Mouse (Mus musculus): ENCODE measurements around the gene Fastkd2. TPM values are rescaled to one million over a fixed set of nuclear protein-coding genes. Genes with fewer than 3 reads are reported as not detected.

The Fastkd2 gene
- polyA plus RNA-seq (2012; rRNA removed) (5.1 and 8.2 TPM in 2 replicates), polyA plus RNA-seq (2014; fragmentation: Nextera tagmentation; extraction: Ambion mirVana) (42.7 and 49.4 TPM in 2 replicates)

GRCm38 (mm10) chr1:63730240-63730771, at the start of gene Fastkd2, which contains the start of gene Mdh1b:
Fastkd2 (plus strand) TSS chr1:63730614.
Mdh1b (minus strand) TSS chr1:63730318.
- Histone ChIP-seq H3K27ac (no peak within 1 kb of the TSS), H3K9me3 (ENCODE audit: control insufficient read depth, low read length) (no peaks in the 10 kb centered on the region), H3K9ac (replicated peaks) (peak within 1 kb of the TSS; percentile 76), H3K4me1 (replicated peaks; ENCODE audit: control insufficient read depth in 2 of 2, insufficient read depth in 2 of 2, low read length in 1 of 2) (peaks cover 4 to 15% of the 10 kb centered on the region in 2 experiments), H3K4me3 (ENCODE audit: insufficient read depth in 1 of 2, low read depth in 2 of 2, low read length in 2 of 2) (peak within 1 kb of the TSS; percentile 75 to 94), H3K27me3 (ENCODE audit: control insufficient read depth, insufficient read depth, low read length) (no peaks in the 10 kb centered on the region), H3K36me3 (replicated peaks; ENCODE audit: control insufficient read depth, insufficient read depth, low read depth) (no peaks in the 10 kb centered on the region), H3K4me2 (ENCODE audit: low read depth) (peak within 1 kb of the TSS; percentile 63)
- DNase-seq (ENCODE audit: low read depth in 3 of 3, low spot score in 3 of 3) (peak; percentile 74 to 79 (median 78)), ATAC-seq (ENCODE audit: insufficient read depth) (peak; percentile 93)
- WGBS (ENCODE audit: insufficient replicate concordance): under 1% methylated on average over 31 of the region's 31 CpGs
- TF ChIP-seq EP300 (IDR thresholded peaks at IDR 0.05; ENCODE audit: low read depth) (peak; percentile 16; the same call in 1 of the 2 replicates), CTCF (IDR thresholded peaks at IDR 0.05; ENCODE audit: low read depth) (0 out of 2 replicates have a peak, but pooled peaks have one; percentile 14)

GRCm38 (mm10) chr1:63686827-63687226, 43.6 kb upstream of the Fastkd2 start, which contains the start of gene Dytn:
Dytn (minus strand) TSS chr1:63686927.
- Histone ChIP-seq H3K9ac (replicated peaks) (no peak within 1 kb of the TSS), H3K4me1 (replicated peaks; ENCODE audit: control insufficient read depth in 2 of 2, insufficient read depth in 2 of 2, low read length in 1 of 2) (no peaks in the 10 kb centered on the region), H3K4me2 (ENCODE audit: low read depth) (no peak within 1 kb of the TSS), H3K36me3 (replicated peaks; ENCODE audit: control insufficient read depth, insufficient read depth, low read depth) (no peaks in the 10 kb centered on the region), H3K4me3 (ENCODE audit: insufficient read depth in 1 of 2, low read depth in 2 of 2, low read length in 2 of 2) (no peak within 1 kb of the TSS), H3K27ac (no peak within 1 kb of the TSS), H3K27me3 (ENCODE audit: control insufficient read depth, insufficient read depth, low read length) (no peaks in the 10 kb centered on the region), H3K9me3 (ENCODE audit: control insufficient read depth, low read length) (no peaks in the 10 kb centered on the region)
- ATAC-seq (ENCODE audit: insufficient read depth) (no peak), DNase-seq (ENCODE audit: low read depth in 3 of 3, low spot score in 3 of 3) (no peak)
- 62% methylated on average over 4 of the region's 4 CpGs for WGBS (ENCODE audit: insufficient replicate concordance)
- TF ChIP-seq CTCF (IDR thresholded peaks at IDR 0.05; ENCODE audit: low read depth) (no peak), EP300 (IDR thresholded peaks at IDR 0.05; ENCODE audit: low read depth) (no peak)

DNA sequence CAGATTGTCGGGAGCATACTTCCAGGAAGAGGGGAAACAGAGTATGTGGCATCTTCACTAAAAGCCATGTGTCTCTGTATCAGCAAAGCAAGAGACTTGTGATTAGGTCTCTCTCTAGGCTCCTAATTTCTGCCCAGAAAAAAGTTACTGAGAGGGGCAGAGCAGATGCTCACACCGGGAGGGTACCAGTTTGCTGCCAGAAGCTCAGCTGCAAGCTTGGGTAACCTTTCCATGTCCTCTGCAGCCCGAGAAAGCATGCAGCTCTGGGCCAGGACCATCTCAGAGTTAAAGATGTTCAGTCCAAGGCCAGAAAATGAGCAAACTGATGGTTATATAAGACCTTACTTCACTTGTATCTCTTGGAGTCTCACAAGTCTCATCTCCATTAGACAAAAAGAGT, 33.6 kb upstream of the Fastkd2 start:
- ATAC-seq (ENCODE audit: insufficient read depth) (no peak), DNase-seq (ENCODE audit: low read depth in 3 of 3, low spot score in 3 of 3) (no peak)
- H3K9ac ChIP-seq (replicated peaks): no peak overlapping the region
- H3K9me3 ChIP-seq (ENCODE audit: control insufficient read depth, low read length): no peaks in the 10 kb centered on the region
- TF ChIP-seq CTCF (IDR thresholded peaks at IDR 0.05; ENCODE audit: low read depth) (no peak), EP300 (IDR thresholded peaks at IDR 0.05; ENCODE audit: low read depth) (no peak)
- H3K27ac ChIP-seq: no peak overlapping the region
- H3K27me3 ChIP-seq (ENCODE audit: control insufficient read depth, insufficient read depth, low read length): no peaks in the 10 kb centered on the region
- WGBS (ENCODE audit: insufficient replicate concordance): 55% methylated on average over 3 of the region's 3 CpGs
- H3K4me2 ChIP-seq (ENCODE audit: low read depth): no peak overlapping the region
- no peaks in the 10 kb centered on the region for H3K4me1 ChIP-seq (replicated peaks; ENCODE audit: control insufficient read depth in 2 of 2, insufficient read depth in 2 of 2, low read length in 1 of 2)
- no peaks in the 10 kb centered on the region for H3K36me3 ChIP-seq (replicated peaks; ENCODE audit: control insufficient read depth, insufficient read depth, low read depth)
- H3K4me3 ChIP-seq (ENCODE audit: insufficient read depth in 1 of 2, low read depth in 2 of 2, low read length in 2 of 2): no peak overlapping the region

DNA sequence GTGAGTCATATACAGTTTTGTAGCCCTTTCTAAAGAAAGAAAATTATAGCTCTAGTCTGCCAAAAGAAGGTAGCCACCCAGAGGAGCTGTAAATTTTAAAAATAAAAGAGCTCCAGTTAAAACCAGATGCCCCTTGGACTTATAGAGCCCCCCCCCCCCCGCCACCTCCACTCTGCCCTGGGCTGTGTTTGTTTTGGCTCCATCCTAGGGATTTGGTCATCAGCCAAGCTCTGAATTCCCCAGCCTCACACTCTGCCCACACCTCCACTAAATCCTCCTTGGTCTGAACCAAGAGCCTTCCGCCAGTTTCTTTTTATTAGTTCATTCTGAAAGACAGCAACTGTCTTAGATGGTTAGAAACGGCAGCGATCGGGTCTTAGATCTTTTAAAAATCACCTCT, 24.7 kb upstream of the Fastkd2 start:
- WGBS (ENCODE audit: insufficient replicate concordance): 58% methylated on average over 5 of the region's 5 CpGs
- Histone ChIP-seq H3K9ac (replicated peaks) (no peak overlapping the region), H3K4me1 (replicated peaks; ENCODE audit: control insufficient read depth in 2 of 2, insufficient read depth in 2 of 2, low read length in 1 of 2) (0 out of 4 replicates have a peak, but pooled peaks cover 0 to 2% of the 10 kb centered on the region in 2 experiments), H3K36me3 (replicated peaks; ENCODE audit: control insufficient read depth, insufficient read depth, low read depth) (no peaks in the 10 kb centered on the region), H3K4me3 (ENCODE audit: insufficient read depth in 1 of 2, low read depth in 2 of 2, low read length in 2 of 2) (no peak overlapping the region), H3K4me2 (ENCODE audit: low read depth) (no peak overlapping the region), H3K27ac (no peak overlapping the region), H3K9me3 (ENCODE audit: control insufficient read depth, low read length) (no peaks in the 10 kb centered on the region), H3K27me3 (ENCODE audit: control insufficient read depth, insufficient read depth, low read length) (no peaks in the 10 kb centered on the region)
- ATAC-seq (ENCODE audit: insufficient read depth): no peak
- DNase-seq (ENCODE audit: low read depth in 3 of 3, low spot score in 3 of 3): no peak
- TF ChIP-seq CTCF (IDR thresholded peaks at IDR 0.05; ENCODE audit: low read depth) (no peak), EP300 (IDR thresholded peaks at IDR 0.05; ENCODE audit: low read depth) (no peak)

GRCm38 (mm10) chr1:63708876-63709275, 21.5 kb upstream of the Fastkd2 start:
- H3K27ac ChIP-seq: no peak overlapping the region
- H3K4me2 ChIP-seq (ENCODE audit: low read depth): no peak overlapping the region
- H3K4me3 ChIP-seq (ENCODE audit: insufficient read depth in 1 of 2, low read depth in 2 of 2, low read length in 2 of 2): no peak overlapping the region
- DNase-seq (ENCODE audit: low read depth in 3 of 3, low spot score in 3 of 3): no peak
- TF ChIP-seq CTCF (IDR thresholded peaks at IDR 0.05; ENCODE audit: low read depth): no peak
- TF ChIP-seq EP300 (IDR thresholded peaks at IDR 0.05; ENCODE audit: low read depth): no peak
- no peaks in the 10 kb centered on the region for H3K36me3 ChIP-seq (replicated peaks; ENCODE audit: control insufficient read depth, insufficient read depth, low read depth)
- H3K9me3 ChIP-seq (ENCODE audit: control insufficient read depth, low read length): no peaks in the 10 kb centered on the region
- WGBS (ENCODE audit: insufficient replicate concordance): 31% methylated on average over 3 of the region's 3 CpGs
- no peak for ATAC-seq (ENCODE audit: insufficient read depth)
- 0 out of 4 replicates have a peak, but pooled peaks cover 0 to 2% of the 10 kb centered on the region in 2 experiments for H3K4me1 ChIP-seq (replicated peaks; ENCODE audit: control insufficient read depth in 2 of 2, insufficient read depth in 2 of 2, low read length in 1 of 2)
- no peak overlapping the region for H3K9ac ChIP-seq (replicated peaks)
- H3K27me3 ChIP-seq (ENCODE audit: control insufficient read depth, insufficient read depth, low read length): no peaks in the 10 kb centered on the region
